Mouse (Mus musculus) embryonic facial prominence, embryonic 11.5 days (tissue): Measurements from ENCODE around the gene Pitpnm3. TPM values are rescaled to one million over a fixed set of nuclear protein-coding genes. Genes with fewer than 3 reads are reported as not detected.

Experiments used
- ATAC-seq: fragments of 200-750 bp; cut with Nextera tagmentation; replicated peaks from 2 replicates; pipeline ENCODE4 v1.8.0; 2017; ENCODE audit warnings: low read depth; ENCODE audit not compliant: insufficient number of reproducible peaks, low FRiP score, low TSS enrichment
- DNase-seq: peaks from one replicate; pipeline ENCODE4 v3.0.0-alpha.2; 2015; ENCODE audit warnings: low spot score
- H3K27ac ChIP-seq: fragments of 300-500 bp; sonication (generic); replicated peaks from 2 replicates; pipeline ENCODE4 v1.5.1; 2014; ENCODE audit warnings: mild to moderate bottlenecking, low read depth, low read length, control low read depth
- H3K27me3 ChIP-seq: fragments of 300-500 bp; sonication (generic); 2 replicates; pipeline ENCODE4 v1.6.1; 2014; ENCODE audit warnings: mild to moderate bottlenecking, low read length, moderate library complexity, mixed read lengths; ENCODE audit not compliant: control insufficient read depth, insufficient read depth
- H3K36me3 ChIP-seq: fragments of 300-500 bp; sonication (generic); replicated peaks from 2 replicates; pipeline ENCODE4 v1.6.1; 2014; ENCODE audit warnings: low read depth, mild to moderate bottlenecking, low read length, moderate library complexity, mixed read lengths; ENCODE audit not compliant: control insufficient read depth, insufficient read depth
- H3K4me1 ChIP-seq: fragments of 300-500 bp; sonication (generic); 2 replicates; pipeline ENCODE4 v1.6.1; 2014; ENCODE audit warnings: low read length, mixed read lengths; ENCODE audit not compliant: control insufficient read depth, insufficient read depth
- H3K4me2 ChIP-seq: fragments of 300-500 bp; sonication (generic); 2 replicates; pipeline ENCODE4 v1.6.1; 2014; ENCODE audit warnings: low read depth, mild to moderate bottlenecking, control low read depth, low read length, moderate library complexity
- H3K4me3 ChIP-seq: fragments of 300-500 bp; sonication (generic); 2 replicates; pipeline ENCODE4 v1.5.1; 2014; ENCODE audit warnings: low read depth, low read length, control low read depth
- H3K9ac ChIP-seq: fragments of 300-500 bp; sonication (generic); replicated peaks from 2 replicates; pipeline ENCODE4 v1.6.1; 2014; ENCODE audit warnings: mild to moderate bottlenecking, control low read depth, low read length
- H3K9me3 ChIP-seq: fragments of 300-500 bp; sonication (generic); replicated peaks from 2 replicates; pipeline ENCODE4 v1.6.1; 2016; ENCODE audit warnings: mild to moderate bottlenecking, low read length, inconsistent platforms, mixed read lengths; ENCODE audit not compliant: control insufficient read depth
- WGBS: fragments of 180-500 bp; shearing (Covaris S2); extraction: QIAGEN DNeasy Blood & Tissue Kit; methylation state at CpG from one replicate; pipeline ENCODE4 v1.1.7; 2014; 5-methylcytosine and 5-hydroxymethylcytosine counted together
- polyA plus RNA-seq: library from polyadenylated mRNA; unstranded; fragments of >200 nt; fragmentation: Nextera tagmentation; extraction: Ambion mirVana; gene quantifications from 2 replicates; pipeline ENCODE4 v1.2.1, GENCODE M21; 2014

The Pitpnm3 gene
- polyA plus RNA-seq, 1 experiment from 2014 or later = 0.34 TPM

GRCm38 (mm10) chr11:72032091-72032490 is 103.5 kb downstream of the Pitpnm3 start:
- H3K27ac ChIP-seq = no peak overlapping the region
- no peaks in the 10 kb centered on the region for H3K27me3 ChIP-seq
- no peak overlapping the region for H3K9ac ChIP-seq
- no peaks in the 10 kb centered on the region for H3K9me3 ChIP-seq
- 76% methylated on average over 4 of the region's 4 CpGs for WGBS
- no peak overlapping the region for H3K4me2 ChIP-seq
- H3K4me3 ChIP-seq = no peak overlapping the region
- H3K36me3 ChIP-seq = no peaks in the 10 kb centered on the region
- H3K4me1 ChIP-seq = no peaks in the 10 kb centered on the region
- DNase-seq (no peak), ATAC-seq (no peak)

GRCm38 (mm10) chr11:72031353-72031752 is 104.2 kb downstream of the Pitpnm3 start:
- Histone ChIP-seq H3K9ac (no peak overlapping the region), H3K36me3 (no peaks in the 10 kb centered on the region), H3K4me1 (no peaks in the 10 kb centered on the region), H3K4me3 (no peak overlapping the region), H3K4me2 (no peak overlapping the region), H3K27me3 (no peaks in the 10 kb centered on the region), H3K9me3 (no peaks in the 10 kb centered on the region), H3K27ac (no peak overlapping the region)
- DNase-seq = no peak
- 87% methylated on average over 7 of the region's 7 CpGs for WGBS
- ATAC-seq = no peak

GRCm38 (mm10) chr11:72029143-72029542 is 106.4 kb downstream of the Pitpnm3 start:
- no peak overlapping the region for H3K4me2 ChIP-seq
- DNase-seq (peak; percentile 73), ATAC-seq (peak; percentile 27; the same call in 1 of the 2 replicates)
- no peak overlapping the region for H3K27ac ChIP-seq
- no peak overlapping the region for H3K9ac ChIP-seq
- WGBS = 20% methylated on average over 23 of the region's 23 CpGs
- no peak overlapping the region for H3K4me3 ChIP-seq
- H3K9me3 ChIP-seq = no peaks in the 10 kb centered on the region
- H3K27me3 ChIP-seq = no peaks in the 10 kb centered on the region
- H3K4me1 ChIP-seq = no peaks in the 10 kb centered on the region
- H3K36me3 ChIP-seq = no peaks in the 10 kb centered on the region

GRCm38 (mm10) chr11:72027836-72028235 is 107.7 kb downstream of the Pitpnm3 start:
- Histone ChIP-seq H3K36me3 (no peaks in the 10 kb centered on the region), H3K9ac (no peak overlapping the region), H3K27ac (no peak overlapping the region), H3K4me2 (no peak overlapping the region), H3K4me1 (no peaks in the 10 kb centered on the region), H3K27me3 (no peaks in the 10 kb centered on the region), H3K4me3 (no peak overlapping the region), H3K9me3 (no peaks in the 10 kb centered on the region)
- no peak for DNase-seq
- WGBS = 59% methylated on average over 9 of the region's 9 CpGs
- no peak for ATAC-seq

- no peak overlapping the region for H3K4me2 ChIP-seq
- WGBS = 89% methylated on average over 9 of the region's 9 CpGs
- ATAC-seq (no peak), DNase-seq (no peak)
- H3K27ac ChIP-seq = no peak overlapping the region
- H3K4me1 ChIP-seq = no peaks in the 10 kb centered on the region
- no peak overlapping the region for H3K9ac ChIP-seq
- H3K9me3 ChIP-seq = no peaks in the 10 kb centered on the region
- no peaks in the 10 kb centered on the region for H3K27me3 ChIP-seq
- no peak overlapping the region for H3K4me3 ChIP-seq
- H3K36me3 ChIP-seq = no peaks in the 10 kb centered on the region
Observed at GRCm38 (mm10) chr11:72026516-72026915, 109.1 kb downstream of the Pitpnm3 start.

GRCm38 (mm10) chr11:72025843-72026242 is 109.7 kb downstream of the Pitpnm3 start:
- Histone ChIP-seq H3K4me3 (no peak overlapping the region), H3K27ac (no peak overlapping the region), H3K4me2 (no peak overlapping the region), H3K9ac (no peak overlapping the region), H3K36me3 (no peaks in the 10 kb centered on the region), H3K9me3 (no peaks in the 10 kb centered on the region), H3K27me3 (no peaks in the 10 kb centered on the region), H3K4me1 (no peaks in the 10 kb centered on the region)
- DNase-seq (peak; percentile 61), ATAC-seq (no peak)
- 36% methylated on average over 5 of the region's 5 CpGs for WGBS

GRCm38 (mm10) chr11:72024193-72024781 is 111.3 kb downstream of the Pitpnm3 start:
- no peak overlapping the region for H3K27ac ChIP-seq
- no peak overlapping the region for H3K4me3 ChIP-seq
- H3K36me3 ChIP-seq = no peaks in the 10 kb centered on the region
- DNase-seq (peak; percentile 77), ATAC-seq (no peak)
- no peak overlapping the region for H3K9ac ChIP-seq
- no peaks in the 10 kb centered on the region for H3K27me3 ChIP-seq
- 38% methylated on average over 5 of the region's 5 CpGs for whole genome bisulfite sequencing
- no peaks in the 10 kb centered on the region for H3K9me3 ChIP-seq
- no peaks in the 10 kb centered on the region for H3K4me1 ChIP-seq
- no peak overlapping the region for H3K4me2 ChIP-seq

GRCm38 (mm10) chr11:72023581-72023980 is 112.0 kb downstream of the Pitpnm3 start:
- no peaks in the 10 kb centered on the region for H3K9me3 ChIP-seq
- 60% methylated on average over 8 of the region's 10 CpGs for WGBS

More at GRCm38 (mm10) chr11:72023581-72023980, 112.0 kb downstream of the Pitpnm3 start:
- H3K27ac ChIP-seq = no peak overlapping the region
- ATAC-seq (no peak), DNase-seq (peak; percentile 41)
- no peak overlapping the region for H3K4me2 ChIP-seq
- no peaks in the 10 kb centered on the region for H3K27me3 ChIP-seq
- no peak overlapping the region for H3K4me3 ChIP-seq
- no peaks in the 10 kb centered on the region for H3K36me3 ChIP-seq
- no peaks in the 10 kb centered on the region for H3K4me1 ChIP-seq
- no peak overlapping the region for H3K9ac ChIP-seq
